Mouse (Mus musculus): ENCODE results near the gene Dgkh. TPM values are rescaled to one million over a fixed set of nuclear protein-coding genes. Genes with fewer than 3 reads are reported as not detected.

Dgkh gene
- polyA plus RNA-seq, 1 experiment from 2014 or later, result 1.9 TPM

DNA sequence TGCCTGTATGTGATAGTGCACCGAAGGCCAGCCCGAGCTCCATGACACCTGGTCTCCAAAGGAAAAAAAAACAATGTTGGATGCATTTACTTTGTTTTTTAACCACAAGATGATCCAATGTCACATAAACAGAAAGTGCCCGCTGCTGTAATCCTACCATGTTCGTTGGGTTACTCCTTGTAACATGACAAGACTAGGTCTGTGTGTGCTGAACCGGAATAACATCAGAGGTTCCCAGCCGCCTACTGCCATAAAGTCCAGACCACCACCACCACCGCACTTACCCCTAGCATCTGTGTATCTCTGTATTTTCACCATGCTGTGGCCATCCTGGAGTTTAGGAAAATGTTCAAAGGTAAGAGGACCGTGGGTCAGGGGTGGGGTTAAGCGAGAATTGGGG, 42.6 kb downstream of the Dgkh start:
- Histone ChIP-seq H3K4me3 (ENCODE audit: low read length) (no peak overlapping the region), H3K36me3 (ENCODE audit: insufficient read depth, low read length) (no peaks in the 10 kb centered on the region), H3K27ac (ENCODE audit: low read length) (no peak overlapping the region), H3K9me3 (ENCODE audit: low read length) (no peaks in the 10 kb centered on the region), H3K4me1 (ENCODE audit: insufficient read depth, low read length) (peaks cover 24% of the 10 kb centered on the region), H3K27me3 (ENCODE audit: insufficient read depth, low read length) (no peaks in the 10 kb centered on the region), H3K4me2 (replicated peaks; ENCODE audit: low read depth, low read length) (no peak overlapping the region), H3K9ac (replicated peaks; ENCODE audit: low read length) (no peak overlapping the region)
- ATAC-seq (ENCODE audit: low FRiP score, low TSS enrichment), result peak; percentile 69; the same call in 1 of the 2 replicates
- 67% methylated on average over 9 of the region's 9 CpGs for WGBS

GRCm38 (mm10) chr14:78687716-78688115, 44.9 kb downstream of the Dgkh start:
- WGBS, result 74% methylated on average over 4 of the region's 4 CpGs
- H3K9ac ChIP-seq (replicated peaks; ENCODE audit: low read length), result no peak overlapping the region
- H3K27me3 ChIP-seq (ENCODE audit: insufficient read depth, low read length), result no peaks in the 10 kb centered on the region
- H3K4me3 ChIP-seq (ENCODE audit: low read length), result no peak overlapping the region
- no peaks in the 10 kb centered on the region for H3K9me3 ChIP-seq (ENCODE audit: low read length)
- H3K36me3 ChIP-seq (ENCODE audit: insufficient read depth, low read length), result no peaks in the 10 kb centered on the region
- H3K4me1 ChIP-seq (ENCODE audit: insufficient read depth, low read length), result peaks cover 27% of the 10 kb centered on the region
- no peak overlapping the region for H3K4me2 ChIP-seq (replicated peaks; ENCODE audit: low read depth, low read length)
- no peak for ATAC-seq (ENCODE audit: low FRiP score, low TSS enrichment)
- H3K27ac ChIP-seq (ENCODE audit: low read length), result no peak overlapping the region

GRCm38 (mm10) chr14:78686701-78687100, 45.9 kb downstream of the Dgkh start:
- Histone ChIP-seq H3K4me1 (ENCODE audit: insufficient read depth, low read length) (peaks cover 25% of the 10 kb centered on the region), H3K9ac (replicated peaks; ENCODE audit: low read length) (no peak overlapping the region), H3K27me3 (ENCODE audit: insufficient read depth, low read length) (no peaks in the 10 kb centered on the region), H3K27ac (ENCODE audit: low read length) (no peak overlapping the region), H3K9me3 (ENCODE audit: low read length) (no peaks in the 10 kb centered on the region), H3K4me3 (ENCODE audit: low read length) (no peak overlapping the region), H3K36me3 (ENCODE audit: insufficient read depth, low read length) (no peaks in the 10 kb centered on the region), H3K4me2 (replicated peaks; ENCODE audit: low read depth, low read length) (no peak overlapping the region)
- 0 out of 2 replicates have a peak, but pooled peaks have one; percentile 62 for ATAC-seq (ENCODE audit: low FRiP score, low TSS enrichment)
- 50% methylated on average over 6 of the region's 6 CpGs for WGBS

DNA sequence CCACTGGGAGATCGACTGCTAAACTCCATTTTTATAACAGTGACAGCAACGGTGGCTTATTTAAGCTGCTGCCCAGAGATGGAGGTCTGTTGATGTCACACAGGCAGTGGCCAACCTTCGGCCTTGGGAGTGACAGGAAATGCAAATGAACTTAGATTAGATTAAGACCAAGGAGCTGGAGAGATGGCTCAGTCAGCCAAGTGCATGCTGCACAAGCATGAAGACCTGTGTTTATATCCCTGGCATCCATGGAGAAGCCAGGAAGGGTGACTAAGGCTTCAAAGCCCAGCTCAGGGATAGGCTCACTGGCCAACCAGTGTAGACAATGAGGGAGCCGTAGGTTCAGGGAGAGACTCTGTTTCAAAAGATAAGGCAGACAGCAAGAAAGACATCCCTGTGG, 48.4 kb downstream of the Dgkh start:
- 51% methylated on average over 4 of the region's 4 CpGs for WGBS
- peak; percentile 40; the same call in 1 of the 2 replicates for ATAC-seq (ENCODE audit: low FRiP score, low TSS enrichment)
- H3K27ac ChIP-seq (ENCODE audit: low read length), result no peak overlapping the region

GRCm38 (mm10) chr14:78678981-78679380, 53.6 kb downstream of the Dgkh start:
- H3K4me1 ChIP-seq (ENCODE audit: insufficient read depth, low read length), result peaks cover 25% of the 10 kb centered on the region
- H3K27me3 ChIP-seq (ENCODE audit: insufficient read depth, low read length), result no peaks in the 10 kb centered on the region
- no peak overlapping the region for H3K4me3 ChIP-seq (ENCODE audit: low read length)
- ATAC-seq (ENCODE audit: low FRiP score, low TSS enrichment), result no peak
- no peaks in the 10 kb centered on the region for H3K9me3 ChIP-seq (ENCODE audit: low read length)
- WGBS, result 70% methylated on average over 3 of the region's 3 CpGs
- H3K9ac ChIP-seq (replicated peaks; ENCODE audit: low read length), result no peak overlapping the region
- peak overlapping the region; percentile 71; the same call in 1 of the 2 replicates for H3K27ac ChIP-seq (ENCODE audit: low read length)
- no peaks in the 10 kb centered on the region for H3K36me3 ChIP-seq (ENCODE audit: insufficient read depth, low read length)
- no peak overlapping the region; the same call in 1 of the 2 replicates for H3K4me2 ChIP-seq (replicated peaks; ENCODE audit: low read depth, low read length)

More for the DNA sequence above, 48.4 kb downstream of the Dgkh start:
- no peaks in the 10 kb centered on the region for H3K9me3 ChIP-seq (ENCODE audit: low read length)
- no peak overlapping the region for H3K4me3 ChIP-seq (ENCODE audit: low read length)
- H3K27me3 ChIP-seq (ENCODE audit: insufficient read depth, low read length), result no peaks in the 10 kb centered on the region
- H3K9ac ChIP-seq (replicated peaks; ENCODE audit: low read length), result no peak overlapping the region
- H3K36me3 ChIP-seq (ENCODE audit: insufficient read depth, low read length), result no peaks in the 10 kb centered on the region
- peaks cover 19% of the 10 kb centered on the region for H3K4me1 ChIP-seq (ENCODE audit: insufficient read depth, low read length)
- no peak overlapping the region for H3K4me2 ChIP-seq (replicated peaks; ENCODE audit: low read depth, low read length)

DNA sequence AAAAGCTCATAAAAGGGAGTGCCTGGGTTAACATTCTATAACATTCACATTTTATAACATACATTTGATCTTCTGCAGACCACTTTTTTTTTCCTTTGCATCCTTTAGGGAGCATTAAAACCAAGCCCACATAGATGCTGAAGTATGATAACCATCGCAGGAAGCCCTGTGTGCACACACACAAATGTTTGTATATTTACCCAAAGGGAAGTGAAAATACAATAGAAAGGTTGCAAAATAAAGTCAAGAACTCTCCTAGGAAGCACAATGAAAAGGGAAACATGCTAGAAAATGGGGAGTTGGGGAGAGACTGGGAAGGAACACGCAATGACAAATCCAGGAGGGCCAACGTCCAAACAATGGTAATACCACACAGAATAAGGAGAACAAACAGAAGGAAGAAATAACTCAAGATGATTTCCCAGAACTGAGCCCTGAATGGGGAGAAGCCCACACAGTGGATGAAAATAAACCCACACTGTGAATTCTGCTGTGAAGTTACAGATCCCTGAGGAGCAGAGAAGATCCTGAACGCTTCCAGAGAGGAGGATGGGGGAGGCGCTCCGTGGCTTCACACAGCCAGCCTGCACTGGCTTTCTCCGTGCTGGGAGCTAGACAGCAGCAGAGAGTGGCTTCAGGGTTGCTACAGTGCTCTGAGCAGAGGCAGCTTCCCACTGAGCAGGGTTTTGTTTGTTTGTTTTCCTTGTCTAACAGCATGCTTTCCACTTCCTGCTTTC, 54.6 kb downstream of the Dgkh start:
- no peaks in the 10 kb centered on the region for H3K9me3 ChIP-seq (ENCODE audit: low read length)
- H3K4me2 ChIP-seq (replicated peaks; ENCODE audit: low read depth, low read length), result peak overlapping the region; percentile 2; the same call in 1 of the 2 replicates
- H3K27ac ChIP-seq (ENCODE audit: low read length), result peak overlapping the region; percentile 71
- H3K27me3 ChIP-seq (ENCODE audit: insufficient read depth, low read length), result no peaks in the 10 kb centered on the region
- WGBS, result 33% methylated on average over 7 of the region's 7 CpGs
- peaks cover 28% of the 10 kb centered on the region for H3K4me1 ChIP-seq (ENCODE audit: insufficient read depth, low read length)
- peak; percentile 84 for ATAC-seq (ENCODE audit: low FRiP score, low TSS enrichment)
- H3K9ac ChIP-seq (replicated peaks; ENCODE audit: low read length), result no peak overlapping the region
- no peaks in the 10 kb centered on the region for H3K36me3 ChIP-seq (ENCODE audit: insufficient read depth, low read length)
- no peak overlapping the region for H3K4me3 ChIP-seq (ENCODE audit: low read length)

- Histone ChIP-seq H3K4me3 (ENCODE audit: low read length) (no peak overlapping the region), H3K36me3 (ENCODE audit: insufficient read depth, low read length) (no peaks in the 10 kb centered on the region), H3K9me3 (ENCODE audit: low read length) (no peaks in the 10 kb centered on the region), H3K27me3 (ENCODE audit: insufficient read depth, low read length) (no peaks in the 10 kb centered on the region), H3K4me1 (ENCODE audit: insufficient read depth, low read length) (peaks cover 28% of the 10 kb centered on the region), H3K27ac (ENCODE audit: low read length) (no peak overlapping the region), H3K9ac (replicated peaks; ENCODE audit: low read length) (no peak overlapping the region), H3K4me2 (replicated peaks; ENCODE audit: low read depth, low read length) (no peak overlapping the region)
- WGBS, result 68% methylated on average over 6 of the region's 6 CpGs
- no peak for ATAC-seq (ENCODE audit: low FRiP score, low TSS enrichment)
Observed at GRCm38 (mm10) chr14:78676457-78676856, 56.1 kb downstream of the Dgkh start.

DNA sequence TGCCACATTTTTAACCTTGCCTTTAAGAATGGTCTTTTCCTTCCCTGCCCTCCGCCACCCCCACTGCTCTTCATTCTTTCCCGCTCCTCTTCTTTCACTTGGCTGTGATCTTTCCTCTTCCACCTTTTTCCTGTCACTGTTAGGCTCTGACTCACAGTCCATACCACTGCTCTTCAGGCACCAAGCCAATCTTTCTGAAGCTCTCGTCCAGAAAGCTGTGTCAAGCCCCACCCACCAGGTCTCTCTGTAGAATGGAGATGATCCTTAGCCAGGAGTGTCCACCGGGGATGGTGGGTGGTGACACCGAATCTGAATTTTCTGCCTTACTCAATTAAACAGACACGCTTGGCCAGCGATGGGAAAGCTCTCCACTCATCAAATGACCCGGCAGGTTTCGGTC, 58.0 kb downstream of the Dgkh start:
- no peak overlapping the region for H3K9ac ChIP-seq (replicated peaks; ENCODE audit: low read length)
- WGBS, result 49% methylated on average over 9 of the region's 9 CpGs
- no peaks in the 10 kb centered on the region for H3K36me3 ChIP-seq (ENCODE audit: insufficient read depth, low read length)
- H3K27me3 ChIP-seq (ENCODE audit: insufficient read depth, low read length), result no peaks in the 10 kb centered on the region
- peak; percentile 60; the same call in 1 of the 2 replicates for ATAC-seq (ENCODE audit: low FRiP score, low TSS enrichment)
- peaks cover 28% of the 10 kb centered on the region for H3K4me1 ChIP-seq (ENCODE audit: insufficient read depth, low read length)
- H3K4me3 ChIP-seq (ENCODE audit: low read length), result no peak overlapping the region
- H3K27ac ChIP-seq (ENCODE audit: low read length), result peak overlapping the region; percentile 33; the same call in 1 of the 2 replicates
- H3K4me2 ChIP-seq (replicated peaks; ENCODE audit: low read depth, low read length), result no peak overlapping the region
- H3K9me3 ChIP-seq (ENCODE audit: low read length), result no peaks in the 10 kb centered on the region

- no peak overlapping the region for H3K4me3 ChIP-seq (ENCODE audit: low read length)
- H3K27me3 ChIP-seq (ENCODE audit: insufficient read depth, low read length), result no peaks in the 10 kb centered on the region
- H3K4me1 ChIP-seq (ENCODE audit: insufficient read depth, low read length), result peaks cover 13% of the 10 kb centered on the region
- H3K36me3 ChIP-seq (ENCODE audit: insufficient read depth, low read length), result no peaks in the 10 kb centered on the region
- H3K9me3 ChIP-seq (ENCODE audit: low read length), result no peaks in the 10 kb centered on the region
- ATAC-seq (ENCODE audit: low FRiP score, low TSS enrichment), result no peak
- no peak overlapping the region for H3K4me2 ChIP-seq (replicated peaks; ENCODE audit: low read depth, low read length)
- 51% methylated on average over 10 of the region's 10 CpGs for WGBS
- H3K27ac ChIP-seq (ENCODE audit: low read length), result no peak overlapping the region
- no peak overlapping the region for H3K9ac ChIP-seq (replicated peaks; ENCODE audit: low read length)
Observed at GRCm38 (mm10) chr14:78669986-78670385, 62.6 kb downstream of the Dgkh start.

- Histone ChIP-seq H3K27ac (ENCODE audit: low read length) (no peak overlapping the region), H3K9ac (replicated peaks; ENCODE audit: low read length) (no peak overlapping the region), H3K4me3 (ENCODE audit: low read length) (no peak overlapping the region), H3K36me3 (ENCODE audit: insufficient read depth, low read length) (no peaks in the 10 kb centered on the region), H3K27me3 (ENCODE audit: insufficient read depth, low read length) (no peaks in the 10 kb centered on the region), H3K4me1 (ENCODE audit: insufficient read depth, low read length) (no peaks in the 10 kb centered on the region), H3K9me3 (ENCODE audit: low read length) (no peaks in the 10 kb centered on the region), H3K4me2 (replicated peaks; ENCODE audit: low read depth, low read length) (no peak overlapping the region)
- 17% methylated on average over 6 of the region's 6 CpGs for WGBS
- ATAC-seq (ENCODE audit: low FRiP score, low TSS enrichment), result peak; percentile 39; the same call in 1 of the 2 replicates
Observed at GRCm38 (mm10) chr14:78668291-78668690, 64.3 kb downstream of the Dgkh start.
